Mouse (Mus musculus): ENCODE results near the gene Pcnx3.
A peak's percentile ranks its signal among the peaks of the same experiment; 100 is the strongest.
"Not testable (repeated sequence)": the region's sequence is repeated elsewhere in the genome, so short reads cannot be mapped to it uniquely, and the experiment has no call there.

Pcnx3 gene

GRCm38 (mm10) chr19:5713255-5713654 is 24.5 kb upstream of the Pcnx3 start:
- no peak for DNase-seq (ENCODE audit: low read depth, low spot score)

- DNase-seq (ENCODE audit: low read depth, low spot score) = no peak
Measured at GRCm38 (mm10) chr19:5711907-5712460, 23.3 kb upstream of the Pcnx3 start.

GRCm38 (mm10) chr19:5711218-5711617 is 22.5 kb upstream of the Pcnx3 start:
- DNase-seq (ENCODE audit: low read depth, low spot score) = no peak

GRCm38 (mm10) chr19:5710581-5710980 is 21.9 kb upstream of the Pcnx3 start:
- no peak for DNase-seq (ENCODE audit: low read depth, low spot score)

GRCm38 (mm10) chr19:5710068-5710467 is 21.4 kb upstream of the Pcnx3 start:
- no peak for DNase-seq (ENCODE audit: low read depth, low spot score)

GRCm38 (mm10) chr19:5704801-5705571 is 16.3 kb upstream of the Pcnx3 start:
- DNase-seq (ENCODE audit: low read depth, low spot score) = no peak

- DNase-seq (ENCODE audit: low read depth, low spot score) = no peak
Measured at GRCm38 (mm10) chr19:5704163-5704800, 15.6 kb upstream of the Pcnx3 start, which contains the start of gene Kcnk7. Gene Kcnk7, plus strand, starts transcription at chr19:5704367.

GRCm38 (mm10) chr19:5695849-5696462 is 7.2 kb upstream of the Pcnx3 start:
- DNase-seq (ENCODE audit: low read depth, low spot score) = no peak

GRCm38 (mm10) chr19:5693801-5694200 is 5.1 kb upstream of the Pcnx3 start:
- no peak for DNase-seq (ENCODE audit: low read depth, low spot score)

- DNase-seq (ENCODE audit: low read depth, low spot score) = no peak
Measured at GRCm38 (mm10) chr19:5692913-5693396, 4.2 kb upstream of the Pcnx3 start.

GRCm38 (mm10) chr19:5692086-5692912 is 3.6 kb upstream of the Pcnx3 start:
- no peak for DNase-seq (ENCODE audit: low read depth, low spot score)

- no peak for DNase-seq (ENCODE audit: low read depth, low spot score)
Measured at GRCm38 (mm10) chr19:5691601-5692000, 2.9 kb upstream of the Pcnx3 start.

- DNase-seq (ENCODE audit: low read depth, low spot score) = no peak
Measured at GRCm38 (mm10) chr19:5690343-5690735, 1.6 kb upstream of the Pcnx3 start.

- DNase-seq (ENCODE audit: low read depth, low spot score) = peak; percentile 30
Measured at GRCm38 (mm10) chr19:5689565-5690342, 1.0 kb upstream of the Pcnx3 start.

GRCm38 (mm10) chr19:5689088-5689428 is 350 bp upstream of the Pcnx3 start:
- no peak for DNase-seq (ENCODE audit: low read depth, low spot score)

- no peak for DNase-seq (ENCODE audit: low read depth, low spot score)
Measured at GRCm38 (mm10) chr19:5687738-5688137, 970 bp downstream of the Pcnx3 start.

GRCm38 (mm10) chr19:5686954-5687353 is 1.8 kb downstream of the Pcnx3 start:
- not testable (repeated sequence) for DNase-seq (ENCODE audit: low read depth, low spot score)

GRCm38 (mm10) chr19:5686437-5686836 is 2.3 kb downstream of the Pcnx3 start:
- no peak for DNase-seq (ENCODE audit: low read depth, low spot score)

GRCm38 (mm10) chr19:5685861-5686260 is 2.8 kb downstream of the Pcnx3 start:
- DNase-seq (ENCODE audit: low read depth, low spot score) = no peak

- DNase-seq (ENCODE audit: low read depth, low spot score) = no peak
Measured at GRCm38 (mm10) chr19:5685431-5685830, 3.3 kb downstream of the Pcnx3 start.

- DNase-seq (ENCODE audit: low read depth, low spot score) = no peak
Measured at GRCm38 (mm10) chr19:5684985-5685384, 3.7 kb downstream of the Pcnx3 start.

Measured in retina, adult 2 months (tissue).